Mouse (Mus musculus): ENCODE data around the gene Pfkfb2. TPM values are rescaled to one million over a fixed set of nuclear protein-coding genes. Genes with fewer than 3 reads are reported as not detected.
"Not testable (repeated sequence)": the region's sequence is repeated elsewhere in the genome, so short reads cannot be mapped to it uniquely, and the experiment has no call there.

The Pfkfb2 gene
- polyA plus RNA-seq, 1 experiment from 2014 or later = 6.1 TPM

DNA sequence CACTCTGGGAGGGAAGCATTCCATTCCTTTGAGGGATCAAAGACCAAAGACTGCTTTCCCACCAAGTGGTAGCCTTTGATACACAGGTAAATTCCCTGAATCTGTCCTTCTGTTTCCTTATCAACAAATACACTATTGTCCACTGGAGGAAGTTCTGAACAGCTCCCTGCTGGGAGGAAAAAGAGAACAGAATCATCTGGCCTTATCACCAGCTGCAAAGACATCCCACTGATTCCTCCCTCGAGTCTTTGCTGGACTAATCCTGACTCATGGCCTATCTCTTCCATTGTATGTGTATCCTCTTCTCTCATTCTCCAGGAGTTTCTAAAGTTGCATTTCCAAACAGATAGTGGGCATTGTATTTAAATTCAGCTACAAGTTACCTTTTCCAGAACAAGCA lies 45.1 kb downstream of the Pfkfb2 start:
- no peaks in the 10 kb centered on the region for H3K36me3 ChIP-seq (ENCODE audit: control insufficient read depth, insufficient read depth, low read length)
- no peak for ATAC-seq (ENCODE audit: insufficient number of reproducible peaks, insufficient read depth, low FRiP score, low read depth)
- H3K4me1 ChIP-seq (ENCODE audit: control insufficient read depth in 2 of 2, insufficient read depth in 2 of 2, low read length in 2 of 2) = no peaks in the 10 kb centered on the region
- no peaks in the 10 kb centered on the region for H3K27me3 ChIP-seq (ENCODE audit: control insufficient read depth, insufficient read depth, low read length)
- no peak overlapping the region for H3K27ac ChIP-seq (replicated peaks in 1 of 2; ENCODE audit: control insufficient read depth in 1 of 2, insufficient read depth in 1 of 2, low read depth in 2 of 2, low read length in 2 of 2)
- WGBS = 20% methylated on average over 1 of the region's 1 CpGs
- no peak overlapping the region for H3K4me3 ChIP-seq (ENCODE audit: control insufficient read depth in 1 of 2, insufficient read depth in 1 of 2, low read depth in 1 of 2, low read length in 2 of 2)
- H3K4me2 ChIP-seq (ENCODE audit: low read length) = no peak overlapping the region
- H3K9me3 ChIP-seq (ENCODE audit: control insufficient read depth, low read length) = 0 out of 2 replicates have a peak, but pooled peaks cover 5% of the 10 kb centered on the region
- no peak overlapping the region for H3K9ac ChIP-seq (ENCODE audit: low read length)

DNA sequence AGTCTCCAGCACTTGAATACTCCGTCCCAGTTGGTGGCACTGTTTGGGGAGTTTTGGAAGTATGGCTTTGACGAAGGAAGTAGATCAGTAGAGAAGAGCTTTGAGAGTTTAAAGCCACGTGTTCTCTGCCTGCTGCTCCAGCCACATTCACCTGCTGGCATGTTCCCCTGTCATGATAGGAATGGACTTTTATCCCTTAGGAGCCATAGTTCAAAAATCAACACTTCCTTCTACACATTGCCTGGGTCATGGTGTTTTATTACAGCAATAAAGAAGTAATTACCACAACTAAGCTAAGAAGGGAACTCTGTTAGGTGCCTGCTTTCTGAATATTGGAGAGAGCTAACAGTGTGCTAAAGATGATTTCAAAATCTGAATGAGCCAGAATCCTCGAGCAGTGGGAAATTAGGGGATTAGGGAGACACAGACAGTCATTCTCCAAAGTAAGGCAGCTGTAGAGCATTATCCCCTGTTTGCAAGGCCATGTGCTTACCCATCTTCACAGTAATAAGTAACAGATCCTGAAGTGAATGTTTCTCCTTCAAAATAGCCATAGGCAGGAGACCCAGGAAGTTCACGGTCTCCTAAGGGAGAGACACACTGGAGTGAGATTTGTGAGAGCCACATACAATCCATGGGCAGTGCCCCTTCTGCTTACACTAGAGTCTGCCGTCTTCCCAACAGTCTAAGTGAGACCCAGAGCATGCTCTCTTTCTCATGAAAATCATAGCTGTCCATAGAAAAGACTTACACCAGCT lies 47.2 kb downstream of the Pfkfb2 start:
- Histone ChIP-seq H3K4me1 (ENCODE audit: control insufficient read depth in 2 of 2, insufficient read depth in 2 of 2, low read length in 2 of 2) (no peaks in the 10 kb centered on the region), H3K27me3 (ENCODE audit: control insufficient read depth, insufficient read depth, low read length) (no peaks in the 10 kb centered on the region), H3K4me2 (ENCODE audit: low read length) (no peak overlapping the region), H3K9ac (ENCODE audit: low read length) (no peak overlapping the region), H3K36me3 (ENCODE audit: control insufficient read depth, insufficient read depth, low read length) (no peaks in the 10 kb centered on the region), H3K4me3 (ENCODE audit: control insufficient read depth in 1 of 2, insufficient read depth in 1 of 2, low read depth in 1 of 2, low read length in 2 of 2) (no peak overlapping the region), H3K27ac (replicated peaks in 1 of 2; ENCODE audit: control insufficient read depth in 1 of 2, insufficient read depth in 1 of 2, low read depth in 2 of 2, low read length in 2 of 2) (no peak overlapping the region), H3K9me3 (ENCODE audit: control insufficient read depth, low read length) (no peaks in the 10 kb centered on the region)
- 76% methylated on average over 6 of the region's 6 CpGs for WGBS
- ATAC-seq (ENCODE audit: insufficient number of reproducible peaks, insufficient read depth, low FRiP score, low read depth) = no peak

DNA sequence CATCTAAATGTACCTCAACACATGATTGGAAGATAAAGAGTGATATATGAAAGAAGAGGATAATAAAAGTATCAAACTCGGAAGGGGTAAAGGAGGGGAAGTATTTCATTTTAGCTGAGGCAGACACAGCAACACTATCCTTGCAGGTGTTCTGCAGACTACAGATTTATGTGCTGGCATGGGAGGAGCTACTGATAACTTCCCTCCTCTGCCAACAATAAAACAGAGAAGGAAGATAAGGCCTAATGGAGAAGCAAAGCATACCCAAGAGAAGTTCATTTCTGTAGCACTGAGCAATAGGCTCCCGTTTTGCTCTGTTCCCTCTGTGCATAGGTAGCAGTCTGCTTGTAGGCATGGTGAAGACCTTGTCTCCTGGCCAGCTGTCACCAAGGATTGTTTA lies 48.0 kb downstream of the Pfkfb2 start:
- Histone ChIP-seq H3K4me1 (ENCODE audit: control insufficient read depth in 2 of 2, insufficient read depth in 2 of 2, low read length in 2 of 2) (no peaks in the 10 kb centered on the region), H3K9me3 (ENCODE audit: control insufficient read depth, low read length) (no peaks in the 10 kb centered on the region), H3K9ac (ENCODE audit: low read length) (no peak overlapping the region), H3K36me3 (ENCODE audit: control insufficient read depth, insufficient read depth, low read length) (no peaks in the 10 kb centered on the region), H3K27me3 (ENCODE audit: control insufficient read depth, insufficient read depth, low read length) (no peaks in the 10 kb centered on the region), H3K27ac (replicated peaks in 1 of 2; ENCODE audit: control insufficient read depth in 1 of 2, insufficient read depth in 1 of 2, low read depth in 2 of 2, low read length in 2 of 2) (no peak overlapping the region), H3K4me3 (ENCODE audit: control insufficient read depth in 1 of 2, insufficient read depth in 1 of 2, low read depth in 1 of 2, low read length in 2 of 2) (no peak overlapping the region), H3K4me2 (ENCODE audit: low read length) (no peak overlapping the region)
- no peak for ATAC-seq (ENCODE audit: insufficient number of reproducible peaks, insufficient read depth, low FRiP score, low read depth)
- 65% methylated on average over 2 of the region's 2 CpGs for WGBS

DNA sequence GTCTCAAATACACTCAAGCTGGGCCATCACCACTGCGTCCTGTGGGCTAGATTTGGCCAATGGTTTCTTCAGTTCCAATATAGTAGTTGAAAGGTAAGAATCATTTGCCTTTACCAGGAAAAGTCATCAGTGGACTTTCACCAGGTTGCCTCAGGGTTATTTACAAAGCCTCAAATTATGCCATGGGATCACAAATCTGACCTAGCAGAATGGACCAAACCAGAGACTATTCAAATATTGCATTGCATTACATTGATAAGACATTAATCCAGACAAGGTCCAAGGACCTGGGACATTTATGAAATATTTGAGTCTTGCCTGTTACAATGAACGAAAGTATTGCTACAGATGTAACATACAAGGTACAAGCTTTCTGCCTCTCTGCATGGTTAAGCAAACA lies 50.5 kb downstream of the Pfkfb2 start:
- no peak overlapping the region for H3K4me2 ChIP-seq (ENCODE audit: low read length)
- 79% methylated on average over 2 of the region's 2 CpGs for WGBS
- no peak overlapping the region for H3K4me3 ChIP-seq (ENCODE audit: control insufficient read depth in 1 of 2, insufficient read depth in 1 of 2, low read depth in 1 of 2, low read length in 2 of 2)
- no peaks in the 10 kb centered on the region for H3K36me3 ChIP-seq (ENCODE audit: control insufficient read depth, insufficient read depth, low read length)
- no peak overlapping the region for H3K9ac ChIP-seq (ENCODE audit: low read length)
- no peak for ATAC-seq (ENCODE audit: insufficient number of reproducible peaks, insufficient read depth, low FRiP score, low read depth)
- H3K9me3 ChIP-seq (ENCODE audit: control insufficient read depth, low read length) = no peaks in the 10 kb centered on the region
- no peaks in the 10 kb centered on the region for H3K27me3 ChIP-seq (ENCODE audit: control insufficient read depth, insufficient read depth, low read length)
- no peaks in the 10 kb centered on the region for H3K4me1 ChIP-seq (ENCODE audit: control insufficient read depth in 2 of 2, insufficient read depth in 2 of 2, low read length in 2 of 2)
- H3K27ac ChIP-seq (replicated peaks in 1 of 2; ENCODE audit: control insufficient read depth in 1 of 2, insufficient read depth in 1 of 2, low read depth in 2 of 2, low read length in 2 of 2) = no peak overlapping the region

DNA sequence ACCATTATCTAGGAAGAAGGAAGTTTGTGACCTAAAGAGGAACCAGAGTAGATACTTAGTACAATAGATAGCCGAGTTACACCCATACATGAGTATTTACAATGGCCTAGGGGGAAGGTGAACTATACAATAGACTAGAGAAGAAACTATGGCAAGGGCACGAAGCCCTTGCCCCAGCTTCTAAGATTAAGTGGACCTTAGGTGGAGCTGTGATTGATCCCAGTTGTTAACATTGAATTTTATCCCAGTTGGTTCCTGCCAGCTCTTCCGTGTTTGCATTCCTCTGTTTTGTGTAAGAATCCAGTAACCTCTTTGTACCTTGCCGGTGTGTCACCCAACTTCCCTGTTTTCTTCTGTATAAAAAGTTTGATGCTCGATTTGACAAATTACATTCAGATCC lies 65.5 kb downstream of the Pfkfb2 start:
- H3K27ac ChIP-seq (replicated peaks in 1 of 2; ENCODE audit: control insufficient read depth in 1 of 2, insufficient read depth in 1 of 2, low read depth in 2 of 2, low read length in 2 of 2); H3K27me3 ChIP-seq (ENCODE audit: control insufficient read depth, insufficient read depth, low read length); H3K4me3 ChIP-seq (ENCODE audit: control insufficient read depth in 1 of 2, insufficient read depth in 1 of 2, low read depth in 1 of 2, low read length in 2 of 2); H3K9me3 ChIP-seq (ENCODE audit: control insufficient read depth, low read length); H3K36me3 ChIP-seq (ENCODE audit: control insufficient read depth, insufficient read depth, low read length); H3K4me1 ChIP-seq (ENCODE audit: control insufficient read depth in 2 of 2, insufficient read depth in 2 of 2, low read length in 2 of 2); H3K9ac ChIP-seq (ENCODE audit: low read length); ATAC-seq (ENCODE audit: insufficient number of reproducible peaks, insufficient read depth, low FRiP score, low read depth); H3K4me2 ChIP-seq (ENCODE audit: low read length): not testable (repeated sequence)
- WGBS = 70% methylated on average over 5 of the region's 5 CpGs

DNA sequence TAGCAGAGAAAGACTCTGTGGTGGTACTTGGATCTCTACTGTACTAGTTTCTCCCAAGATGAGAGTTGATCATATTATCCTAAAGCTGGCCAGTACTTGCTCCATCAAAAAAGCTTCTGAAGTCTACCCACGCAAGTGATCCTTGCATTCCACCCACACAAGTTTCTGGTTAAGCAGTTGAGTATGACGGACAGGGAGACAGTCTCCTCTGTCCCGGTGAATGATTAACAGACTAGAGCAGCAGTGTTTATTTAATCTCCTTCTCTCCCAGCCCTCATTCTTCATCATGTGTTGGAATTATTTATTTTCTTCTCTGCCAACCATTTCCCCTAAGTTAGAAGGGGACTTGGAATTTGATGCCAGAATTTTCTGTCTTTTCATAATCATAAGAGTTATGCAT lies 67.6 kb downstream of the Pfkfb2 start, which contains the start of gene C4bp:
Gene C4bp, minus strand, starts transcription at position 179 of the 400 bp plus-strand sequence.
- ATAC-seq (ENCODE audit: insufficient number of reproducible peaks, insufficient read depth, low FRiP score, low read depth) = no peak
- WGBS = 83% methylated on average over 3 of the region's 3 CpGs
- Histone ChIP-seq H3K4me3 (ENCODE audit: control insufficient read depth in 1 of 2, insufficient read depth in 1 of 2, low read depth in 1 of 2, low read length in 2 of 2) (no peak within 1 kb of the TSS), H3K4me2 (ENCODE audit: low read length) (no peak within 1 kb of the TSS), H3K27me3 (ENCODE audit: control insufficient read depth, insufficient read depth, low read length) (no peaks in the 10 kb centered on the region), H3K4me1 (ENCODE audit: control insufficient read depth in 2 of 2, insufficient read depth in 2 of 2, low read length in 2 of 2) (no peaks in the 10 kb centered on the region), H3K9ac (ENCODE audit: low read length) (no peak within 1 kb of the TSS), H3K36me3 (ENCODE audit: control insufficient read depth, insufficient read depth, low read length) (no peaks in the 10 kb centered on the region), H3K27ac (replicated peaks in 1 of 2; ENCODE audit: control insufficient read depth in 1 of 2, insufficient read depth in 1 of 2, low read depth in 2 of 2, low read length in 2 of 2) (no peak within 1 kb of the TSS), H3K9me3 (ENCODE audit: control insufficient read depth, low read length) (no peaks in the 10 kb centered on the region)

DNA sequence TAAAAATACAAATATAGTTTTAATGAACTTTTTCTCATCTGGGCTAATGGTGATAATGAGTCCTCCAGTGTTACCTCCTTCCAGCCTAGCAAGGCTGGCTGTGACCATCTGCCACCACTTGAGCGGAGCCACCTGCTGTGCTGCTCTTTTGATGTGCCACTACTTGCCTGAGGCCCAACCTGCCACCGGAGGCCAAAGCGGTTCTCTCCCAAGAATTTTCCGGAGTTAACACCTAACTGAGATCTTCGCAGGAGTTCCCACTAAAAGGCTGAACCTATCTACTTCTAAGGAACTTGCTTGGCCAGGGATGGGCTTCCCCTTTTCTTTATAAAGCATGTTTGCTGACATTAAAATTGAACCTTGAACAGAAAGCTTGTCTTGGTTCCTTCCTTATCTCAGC lies 69.4 kb downstream of the Pfkfb2 start:
- WGBS = 28% methylated on average over 5 of the region's 5 CpGs
- H3K27me3 ChIP-seq (ENCODE audit: control insufficient read depth, insufficient read depth, low read length); ATAC-seq (ENCODE audit: insufficient number of reproducible peaks, insufficient read depth, low FRiP score, low read depth): not testable (repeated sequence)

DNA sequence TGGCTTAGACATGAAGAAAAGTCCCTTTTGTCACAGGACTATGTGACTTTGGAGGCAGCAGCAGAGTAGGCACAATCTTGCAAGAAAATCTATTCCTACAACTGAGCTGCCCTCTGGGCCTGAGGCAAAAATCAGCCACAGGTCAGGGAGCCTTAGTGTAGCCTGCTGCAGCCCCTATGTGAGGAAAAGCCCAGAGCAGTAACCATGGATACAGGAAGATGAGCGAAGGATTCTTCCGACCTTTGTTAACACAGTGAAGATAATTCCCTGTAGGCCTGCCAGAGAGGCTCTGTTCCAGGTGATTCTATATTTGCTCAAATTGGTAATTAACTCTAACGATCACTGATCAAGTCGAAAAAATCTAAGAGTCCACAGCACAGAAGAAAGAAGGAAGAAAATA lies 85.0 kb downstream of the Pfkfb2 start:
- ATAC-seq (ENCODE audit: insufficient number of reproducible peaks, insufficient read depth, low FRiP score, low read depth) = no peak
- no peaks in the 10 kb centered on the region for H3K36me3 ChIP-seq (ENCODE audit: control insufficient read depth, insufficient read depth, low read length)
- no peaks in the 10 kb centered on the region for H3K27me3 ChIP-seq (ENCODE audit: control insufficient read depth, insufficient read depth, low read length)
- H3K4me1 ChIP-seq (ENCODE audit: control insufficient read depth in 2 of 2, insufficient read depth in 2 of 2, low read length in 2 of 2) = no peaks in the 10 kb centered on the region
- H3K4me2 ChIP-seq (ENCODE audit: low read length) = no peak overlapping the region
- H3K27ac ChIP-seq (replicated peaks in 1 of 2; ENCODE audit: control insufficient read depth in 1 of 2, insufficient read depth in 1 of 2, low read depth in 2 of 2, low read length in 2 of 2) = no peak overlapping the region
- no peaks in the 10 kb centered on the region for H3K9me3 ChIP-seq (ENCODE audit: control insufficient read depth, low read length)
- WGBS = 66% methylated on average over 4 of the region's 4 CpGs
- no peak overlapping the region for H3K9ac ChIP-seq (ENCODE audit: low read length)
- H3K4me3 ChIP-seq (ENCODE audit: control insufficient read depth in 1 of 2, insufficient read depth in 1 of 2, low read depth in 1 of 2, low read length in 2 of 2) = no peak overlapping the region

More for the DNA sequence above, 69.4 kb downstream of the Pfkfb2 start:
- H3K4me1 ChIP-seq (ENCODE audit: control insufficient read depth in 2 of 2, insufficient read depth in 2 of 2, low read length in 2 of 2); H3K27ac ChIP-seq (replicated peaks in 1 of 2; ENCODE audit: control insufficient read depth in 1 of 2, insufficient read depth in 1 of 2, low read depth in 2 of 2, low read length in 2 of 2); H3K4me2 ChIP-seq (ENCODE audit: low read length); H3K36me3 ChIP-seq (ENCODE audit: control insufficient read depth, insufficient read depth, low read length); H3K4me3 ChIP-seq (ENCODE audit: control insufficient read depth in 1 of 2, insufficient read depth in 1 of 2, low read depth in 1 of 2, low read length in 2 of 2); H3K9me3 ChIP-seq (ENCODE audit: control insufficient read depth, low read length); H3K9ac ChIP-seq (ENCODE audit: low read length): not testable (repeated sequence)

Measured in heart, embryonic 14.5 days (tissue).